Mouse (Mus musculus) ovary, adult 18-20 months (tissue): ENCODE results near the gene Chst8.

Experiments used
- DNase-seq: peaks from one replicate; pipeline ENCODE4 v3.0.0; 2022; ENCODE audit warnings: low spot score, mixed read lengths

The Chst8 gene

GRCm38 (mm10) chr7:34799950-34800511 is 12.5 kb downstream of the Chst8 start:
- DNase-seq, result no peak

- no peak for DNase-seq
Observed at GRCm38 (mm10) chr7:34799404-34799771, 13.1 kb downstream of the Chst8 start.

DNA sequence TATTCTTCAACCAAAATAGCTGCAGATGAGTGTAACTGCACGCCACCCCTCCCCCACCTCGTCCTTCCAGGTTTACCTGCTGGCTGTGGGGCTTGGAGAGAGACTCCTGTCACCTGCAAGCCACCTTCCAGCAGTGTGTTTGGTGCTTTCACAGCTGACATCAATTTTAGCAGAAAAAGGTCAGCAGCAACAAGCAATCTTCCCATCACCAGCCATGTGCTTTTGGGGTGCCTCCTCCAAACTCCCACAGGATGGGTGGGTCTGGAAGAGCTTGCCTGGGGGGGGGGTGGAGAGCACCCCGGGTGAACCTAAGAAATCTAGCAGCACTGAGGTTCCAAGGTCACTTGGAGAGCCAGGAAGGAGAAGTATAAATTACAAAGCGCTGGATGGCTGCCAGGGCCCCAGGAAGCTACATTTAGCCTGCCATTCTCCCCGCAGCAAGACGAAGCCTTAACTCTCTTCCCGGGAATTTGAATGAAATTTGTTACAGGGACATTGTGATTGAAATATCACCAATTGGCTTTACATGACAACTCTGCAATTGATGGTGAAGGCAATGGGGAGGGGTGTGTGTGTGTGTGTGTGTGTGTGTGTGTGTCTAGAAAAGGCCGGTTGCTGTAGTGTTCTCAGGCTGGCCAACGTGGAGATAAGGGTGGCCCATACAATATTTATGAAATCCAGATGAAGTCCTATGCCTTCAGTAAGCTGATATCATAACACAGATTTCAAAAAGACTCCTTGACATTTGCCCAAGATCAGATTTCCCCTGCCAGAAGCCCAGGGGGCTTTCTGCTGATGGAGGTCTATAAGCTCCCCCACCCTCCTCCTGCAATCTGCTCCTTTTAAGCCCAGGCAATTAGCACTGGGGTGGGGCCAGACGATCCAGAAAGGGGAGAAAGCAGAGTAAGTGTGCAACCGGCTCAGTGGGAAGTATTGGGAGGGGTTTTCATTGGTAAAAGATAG is 13.8 kb downstream of the Chst8 start:
- no peak for DNase-seq

- DNase-seq, result no peak
Observed at GRCm38 (mm10) chr7:34798039-34798438, 14.5 kb downstream of the Chst8 start.

GRCm38 (mm10) chr7:34790459-34790858 is 22.1 kb downstream of the Chst8 start:
- no peak for DNase-seq

DNA sequence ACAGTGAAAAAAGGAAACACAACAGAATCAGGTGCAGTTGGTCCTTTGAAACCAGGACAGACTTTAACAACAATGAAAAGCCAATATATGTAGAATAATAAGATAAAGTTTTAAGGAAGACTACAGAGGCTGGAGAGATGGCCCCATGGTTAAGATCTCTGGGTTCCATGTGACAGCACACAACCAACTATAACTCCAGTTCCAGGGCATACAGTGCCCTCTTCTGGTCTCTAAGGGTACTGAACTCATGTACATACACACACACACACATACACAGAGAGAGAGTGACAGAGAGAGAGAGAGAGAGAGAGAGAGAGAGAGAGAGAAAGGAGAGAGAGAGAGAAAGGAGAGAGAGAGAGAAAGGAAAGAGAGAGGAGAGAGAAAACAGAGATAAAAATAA is 25.3 kb downstream of the Chst8 start:
- DNase-seq, result no peak

- DNase-seq, result no peak
Observed at GRCm38 (mm10) chr7:34785052-34785451, 27.5 kb downstream of the Chst8 start.

DNA sequence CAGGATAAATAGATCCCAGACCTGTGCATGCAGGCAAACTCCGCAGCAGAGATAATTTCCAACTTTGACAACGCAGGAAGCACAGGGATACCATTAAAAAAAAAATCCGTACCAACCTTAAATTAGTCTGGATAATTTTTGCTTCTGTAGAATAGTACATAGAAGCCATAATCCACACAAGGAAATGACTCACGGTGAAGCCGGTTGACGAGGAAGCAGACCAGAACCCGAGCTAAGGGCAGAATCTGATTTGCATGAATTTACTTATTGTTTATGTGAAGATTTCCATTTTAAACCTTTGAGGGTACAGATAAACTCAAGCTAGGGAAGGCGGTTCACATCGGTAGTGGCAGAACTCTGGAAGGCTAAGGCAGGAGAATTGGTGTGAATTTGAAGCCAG is 28.0 kb downstream of the Chst8 start:
- no peak for DNase-seq

DNA sequence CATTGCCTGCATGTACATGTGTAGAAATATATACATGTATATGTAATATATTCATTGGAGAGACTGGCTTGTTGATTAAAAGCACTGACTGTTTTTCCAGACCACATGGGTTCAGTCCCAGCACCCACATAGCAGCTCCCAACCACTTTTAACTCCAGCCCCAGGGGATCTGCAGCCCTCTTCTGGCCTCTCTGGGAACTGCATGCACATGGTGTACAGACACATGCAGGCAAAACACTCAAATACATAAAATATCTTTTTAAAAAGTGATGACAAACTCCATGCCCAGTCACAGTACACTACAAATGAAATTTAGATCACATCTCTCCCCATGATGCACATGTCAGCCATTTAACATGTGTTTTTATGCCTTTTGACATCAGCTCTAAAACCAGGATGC is 30.5 kb downstream of the Chst8 start:
- DNase-seq, result no peak

DNA sequence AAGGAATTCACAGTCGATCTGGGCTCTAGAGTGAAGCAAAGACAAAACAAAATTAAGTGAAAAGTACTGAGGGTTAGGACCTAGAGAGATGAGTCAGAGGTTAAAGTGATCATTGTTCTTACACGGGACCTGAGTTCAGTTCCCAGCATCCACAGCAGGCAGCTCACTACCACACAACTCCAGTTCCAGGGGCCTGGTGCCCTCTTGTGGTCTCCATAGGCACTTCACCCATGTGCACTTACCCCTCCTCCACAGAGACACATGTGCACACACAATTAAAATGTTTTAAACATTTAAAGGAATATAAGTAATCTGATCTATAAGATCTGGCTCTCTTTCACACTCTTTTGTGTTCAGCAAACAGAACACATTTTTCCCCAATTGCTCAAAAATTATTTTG is 31.3 kb downstream of the Chst8 start:
- no peak for DNase-seq

DNA sequence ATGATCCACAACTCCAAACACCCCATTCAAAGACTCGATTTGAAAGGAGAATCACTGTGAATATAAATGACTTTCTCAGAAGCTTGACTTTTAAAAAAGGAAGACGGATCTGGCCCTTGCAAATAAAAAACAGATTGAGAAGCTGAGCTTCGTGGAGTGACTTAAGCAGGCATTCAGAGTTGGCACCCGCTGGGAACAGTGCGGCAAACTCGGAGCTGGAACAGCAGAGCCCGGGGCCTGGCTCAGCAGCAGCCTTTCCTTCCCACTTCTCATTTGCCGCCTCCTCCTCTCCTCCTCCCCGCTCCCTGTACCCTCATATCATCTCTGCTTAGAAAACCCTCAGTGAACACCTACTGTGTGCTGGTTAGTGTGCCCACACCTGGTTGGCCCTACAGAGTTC is 34.1 kb downstream of the Chst8 start:
- no peak for DNase-seq

DNA sequence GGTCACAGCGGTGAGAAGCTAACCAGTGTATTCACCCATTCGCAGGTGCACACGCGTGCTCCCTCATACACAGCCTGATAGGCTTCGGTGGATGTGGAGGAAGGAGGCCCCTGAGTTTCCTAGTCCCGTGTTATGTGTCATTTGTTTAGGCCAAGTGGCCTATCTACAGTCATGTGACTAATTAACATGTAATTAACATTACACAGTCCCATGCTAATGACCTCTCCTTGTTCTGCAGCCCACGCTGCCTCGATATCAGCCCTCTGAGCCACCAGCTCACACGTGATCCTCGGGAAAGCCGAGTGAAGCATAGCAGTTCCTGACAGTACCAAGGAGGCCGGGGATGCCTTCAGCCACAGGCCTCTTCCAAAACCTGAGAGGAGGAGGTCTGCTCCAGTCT is 36.9 kb downstream of the Chst8 start:
- no peak for DNase-seq

GRCm38 (mm10) chr7:34774947-34775346 is 37.6 kb downstream of the Chst8 start:
- DNase-seq, result no peak

- DNase-seq, result no peak
Observed at GRCm38 (mm10) chr7:34774020-34774419, 38.5 kb downstream of the Chst8 start.

DNA sequence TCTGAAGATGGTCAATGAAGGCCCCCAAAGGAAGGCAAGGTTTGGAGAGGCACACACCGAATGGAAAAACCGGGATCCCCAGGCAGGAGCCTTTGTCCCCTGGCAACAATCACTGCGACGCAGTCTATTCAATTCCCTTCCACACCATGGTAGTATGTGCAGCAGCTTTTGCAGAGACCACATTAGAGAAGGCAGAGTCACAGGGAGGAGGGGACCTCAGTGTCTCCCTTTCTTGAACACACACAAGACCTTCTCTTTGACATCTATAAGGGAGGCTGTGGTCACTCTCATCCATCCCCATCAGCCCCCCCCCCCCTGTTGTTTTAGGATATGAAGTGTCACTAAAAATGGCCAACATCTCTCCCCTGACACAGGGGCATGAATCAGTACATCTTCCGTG is 39.2 kb downstream of the Chst8 start:
- no peak for DNase-seq

GRCm38 (mm10) chr7:34769531-34769930 is 43.0 kb downstream of the Chst8 start:
- peak; percentile 82 for DNase-seq

DNA sequence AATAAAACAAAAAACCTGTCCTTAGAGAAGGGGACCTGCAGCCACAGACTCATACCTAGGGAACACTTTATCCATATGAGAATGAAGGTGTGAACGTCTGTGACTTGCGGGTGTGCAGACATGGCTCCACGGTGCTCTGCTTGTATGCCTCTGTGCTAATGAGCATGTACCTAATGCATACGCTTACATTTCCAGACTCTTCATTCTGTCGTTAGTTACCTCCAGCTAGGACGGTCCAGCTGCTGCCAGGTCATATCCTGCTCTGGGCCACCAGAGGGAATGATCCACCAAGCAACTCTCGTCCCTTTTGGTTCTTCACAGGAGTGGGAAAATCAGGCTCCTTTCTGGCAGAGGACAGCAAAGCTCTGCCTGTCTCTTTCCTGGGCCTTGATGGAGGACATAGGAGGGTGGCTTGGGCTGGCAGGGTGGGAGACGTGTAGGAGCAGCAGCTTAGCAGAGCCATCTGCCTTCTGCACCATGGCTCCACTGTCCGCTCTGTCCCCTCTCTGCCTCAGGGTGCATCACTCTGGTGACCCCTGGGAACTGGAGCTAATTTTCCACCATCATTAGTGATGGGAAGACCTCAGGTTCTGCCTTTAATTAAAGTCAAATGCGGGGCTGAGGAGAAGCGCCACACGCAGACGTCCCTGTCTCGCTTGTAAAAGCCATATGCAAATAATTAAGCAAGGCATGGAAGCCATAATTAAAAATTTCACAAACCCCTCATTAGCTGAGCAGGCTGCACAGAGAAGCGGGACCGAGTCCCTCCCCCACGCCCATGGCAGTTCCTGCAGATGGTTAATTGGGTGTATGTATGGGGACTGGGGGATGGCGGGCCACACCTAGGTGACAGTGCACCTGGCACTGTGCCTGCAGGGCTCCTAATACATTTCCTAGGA is 48.0 kb downstream of the Chst8 start:
- no peak for DNase-seq

GRCm38 (mm10) chr7:34759378-34759822 is 53.1 kb downstream of the Chst8 start:
- peak; percentile 60 for DNase-seq

- DNase-seq, result peak; percentile 71
Observed at GRCm38 (mm10) chr7:34758721-34759120, 53.8 kb downstream of the Chst8 start.

GRCm38 (mm10) chr7:34757513-34757912 is 55.0 kb downstream of the Chst8 start:
- DNase-seq, result no peak

DNA sequence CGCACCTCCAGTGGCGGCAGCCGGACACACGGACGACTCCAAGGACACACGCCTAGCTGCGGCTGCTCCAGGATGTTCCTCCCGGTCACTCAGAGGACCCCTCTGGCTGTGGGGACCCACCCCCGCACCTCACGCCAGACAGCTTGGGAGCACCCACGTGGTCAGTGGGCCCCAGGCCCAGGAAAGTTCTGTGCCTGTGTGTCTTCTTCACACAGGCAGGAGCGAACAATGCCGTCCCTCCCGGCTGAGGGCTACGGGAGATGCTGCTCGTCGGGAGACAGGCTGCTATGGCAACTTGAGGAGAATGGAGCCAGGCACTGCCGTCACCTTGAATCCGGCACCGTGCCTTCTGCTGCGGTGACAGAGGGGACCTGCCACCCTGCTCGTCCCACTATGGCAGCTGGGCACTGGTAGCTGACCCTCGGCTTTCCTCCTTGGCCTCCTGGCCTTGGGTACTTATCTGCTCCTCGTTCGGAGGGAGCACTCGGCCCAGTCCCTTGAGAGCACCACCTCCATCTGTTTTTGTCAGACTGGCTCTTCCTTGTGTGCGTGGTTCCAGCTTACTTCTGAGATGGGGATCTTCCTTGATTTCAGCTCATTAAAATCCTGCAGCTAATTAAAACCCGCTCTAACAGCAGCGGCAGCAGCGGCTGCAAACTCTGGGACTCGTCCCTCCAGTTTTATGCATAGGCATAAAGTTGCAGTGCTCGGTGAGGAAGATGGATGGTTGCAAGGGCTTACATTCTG is 59.2 kb downstream of the Chst8 start:
- DNase-seq, result no peak
